8 mouse cellular contexts compared by ENCODE assay signal in genomic region chr13:51846301-51846867, GRCm38 (mm10). TPM values are rescaled to one million over a fixed set of nuclear protein-coding genes. Genes with fewer than 3 reads are reported as not detected.
DNase-seq lines count a peak whose midpoint lies in the region; ATAC-seq lines count a peak whose summit lies in the region.

Gene Gadd45g, plus strand, starts transcription at chr13:51846678.

- H3K4me1 ChIP-seq in hindbrain, embryonic 15.5 days (replicated peaks): peaks cover 64% of the 10 kb centered on the region

- peaks cover 14% of the 10 kb centered on the region for H3K27me3 ChIP-seq in hindbrain, embryonic 15.5 days

- peak within 1 kb of the TSS; percentile 100 for H3K4me2 ChIP-seq in hindbrain, embryonic 15.5 days

- peak within 1 kb of the TSS; percentile 87 for H3K27ac ChIP-seq in hindbrain, embryonic 15.5 days (replicated peaks)
- peak within 1 kb of the TSS; percentile 79 for H3K27ac ChIP-seq in macrophage

- under 1% methylated on average over 31 of the region's 31 CpGs for WGBS in hindbrain, embryonic 15.5 days
- under 1% methylated on average over 31 of the region's 31 CpGs for whole genome bisulfite sequencing in macrophage (ENCODE audit: missing documents)

- peak within 1 kb of the TSS; percentile 70 for H3K9ac ChIP-seq in hindbrain, embryonic 15.5 days

- no peaks in the 10 kb centered on the region for H3K9me3 ChIP-seq in hindbrain, embryonic 15.5 days

- DNase-seq in R1 (ENCODE audit: low read depth, low spot score): peak; percentile 97
- DNase-seq in cerebellum, postnatal 25 days: peak; percentile 95 to 98
- peak; percentile 93 to 96 for DNase-seq in frontal cortex, postnatal 36 days (ENCODE audit: low spot score in 2 of 2)
- peak; percentile 91 to 95 for DNase-seq in left cerebral cortex, adult 18-20 months (ENCODE audit: low spot score in 2 of 2)
- peak; percentile 96 for DNase-seq in right cerebral cortex, adult 18-20 months
- peak; percentile 86 for DNase-seq in urinary bladder, postnatal 10 days (ENCODE audit: low spot score)

- peaks cover 12% of the 10 kb centered on the region for H3K79me2 ChIP-seq in macrophage (ENCODE audit: inconsistent target)

- peak within 1 kb of the TSS; percentile 55 for H3K4me3 ChIP-seq in hindbrain, embryonic 15.5 days
- peak within 1 kb of the TSS; percentile 69 for H3K4me3 ChIP-seq in macrophage (ENCODE audit: inconsistent target)

- no peaks in the 10 kb centered on the region for H3K36me3 ChIP-seq in hindbrain, embryonic 15.5 days
- no peaks in the 10 kb centered on the region for H3K36me3 ChIP-seq in macrophage (ENCODE audit: inconsistent target)

- ATAC-seq in hindbrain, embryonic 15.5 days (ENCODE audit: low FRiP score, low read depth): peak; percentile 88

RNA-seq across cellular contexts. Expression of gene Gadd45g, which starts in this region (rescaled TPM):
- polyA plus RNA-seq in hindbrain, embryonic 15.5 days (2015; fragmentation: Nextera tagmentation; extraction: Ambion mirVana): 57.9 and 89.0 TPM in 2 replicates
- 10 to 100 TPM; 13.5 to 23.2 TPM for total RNA-seq in left cerebral cortex, adult 18-20 months (2021)
- total RNA-seq in macrophage (2018; cell fraction: chromatin; rRNA removed): 10 to 100 TPM in 15 of 26 experiments, 1 to 10 TPM in 11; 3.1 to 36.8 (median 11.1) TPM
- 10 to 100 TPM in 10 of 26 experiments, 1 to 10 TPM in 16; 4.8 to 28.2 (median 9.3) TPM for total RNA-seq in macrophage (2018; cell fraction: cytosol; rRNA removed)
- total RNA-seq in macrophage (2018; cell fraction: nucleus; rRNA removed): 10 to 100 TPM in 16 of 26 experiments, 1 to 10 TPM in 10; 3.4 to 69.6 (median 11.5) TPM
- polyA plus RNA-seq in macrophage (2018): 8.9 to 19.9 TPM (median 10.3 TPM) in 3 replicates

Comparison
In these comparisons a context has a peak if more than half of its experiments do, and no peak if none do; other contexts are left out.
1. Peak in every context shown above with its lines: DNase-seq, ATAC-seq, H3K4me3 ChIP-seq and H3K27ac ChIP-seq.